Mouse (Mus musculus) adrenal gland, adult 8-10 months (tissue): ENCODE data around the gene Lypd4. TPM values are rescaled to one million over a fixed set of nuclear protein-coding genes. Genes with fewer than 3 reads are reported as not detected.
"Not testable (repeated sequence)": the region's sequence is repeated elsewhere in the genome, so short reads cannot be mapped to it uniquely, and the experiment has no call there.

ENCODE experiments used
- DNase-seq: peaks from one replicate; pipeline ENCODE4 v3.0.0; 2022
- total RNA-seq, 4 experiments: library from RNA; stranded (reverse); gene quantifications; 2 replicates each; pipeline ENCODE4 v1.2.4; 2022

Lypd4 gene
- total RNA-seq, 4 experiments from 2014 or later: not detected

- no peak for DNase-seq
Measured at GRCm38 (mm10) chr7:24845713-24846112, 24.0 kb downstream of the Lypd4 start.

DNA sequence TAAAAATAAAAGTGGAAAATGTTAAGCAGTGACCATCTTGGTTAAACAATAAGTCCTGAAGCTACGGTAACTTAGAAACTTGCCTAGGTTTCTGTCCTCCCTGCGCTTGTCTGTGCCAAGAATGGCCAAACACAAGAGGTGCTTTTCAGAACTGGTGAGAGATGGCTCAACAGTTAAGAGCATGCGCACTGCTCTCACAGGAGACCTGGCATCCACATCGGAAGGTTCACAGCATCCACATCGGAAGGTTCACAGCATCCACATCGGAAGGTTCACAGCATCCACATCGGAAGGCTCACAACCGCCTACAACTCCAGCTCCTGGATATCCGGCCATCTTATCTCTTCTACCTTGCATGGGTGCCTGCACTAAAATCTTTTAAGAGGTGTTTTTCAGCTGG, 24.6 kb downstream of the Lypd4 start:
- DNase-seq: no peak

DNA sequence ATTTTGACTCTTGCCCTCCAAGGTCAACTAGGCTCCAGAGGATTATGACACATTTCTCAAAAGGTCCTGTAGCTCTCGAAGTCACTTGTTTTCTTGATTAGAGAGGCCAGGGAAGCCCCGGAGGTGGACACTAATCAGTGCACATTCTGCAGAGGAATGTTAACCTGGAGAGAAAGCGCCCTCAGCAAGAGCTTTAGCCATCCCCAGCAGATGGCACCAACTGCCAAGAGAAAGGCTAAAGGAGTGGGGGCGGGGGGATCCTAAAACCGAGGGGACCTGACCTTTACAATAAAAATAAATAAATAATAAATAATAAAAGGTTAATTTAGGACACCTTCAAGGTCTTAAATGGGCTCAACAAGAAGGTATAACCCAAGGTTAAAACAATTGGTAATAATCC, 25.6 kb downstream of the Lypd4 start:
- DNase-seq: no peak

- no peak for DNase-seq
Measured at GRCm38 (mm10) chr7:24841009-24841408, 28.7 kb downstream of the Lypd4 start.

- no peak for DNase-seq
Measured at GRCm38 (mm10) chr7:24840331-24840730, 29.4 kb downstream of the Lypd4 start.

DNA sequence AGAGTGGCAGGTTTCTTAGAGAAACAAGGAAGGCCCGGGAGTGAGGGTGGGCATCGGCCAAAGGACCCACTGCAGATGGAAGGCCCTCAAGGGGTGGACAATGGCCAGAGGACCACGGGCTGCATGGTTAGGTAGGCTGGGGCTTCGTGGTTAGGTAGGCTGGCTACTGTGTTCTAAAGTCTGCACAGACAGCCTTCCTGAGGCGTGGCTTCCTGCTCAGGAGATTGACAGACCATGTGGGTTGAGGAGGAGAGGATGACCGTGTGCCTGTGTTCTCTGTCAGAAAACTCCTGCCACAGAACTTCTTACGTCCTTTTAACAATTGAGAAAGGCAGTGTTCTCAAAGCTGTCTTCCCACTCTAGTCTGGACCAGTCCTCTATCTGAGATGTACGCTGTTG, 30.3 kb downstream of the Lypd4 start:
- no peak for DNase-seq

GRCm38 (mm10) chr7:24838732-24839409, 30.9 kb downstream of the Lypd4 start:
- DNase-seq: not testable (repeated sequence)

- no peak for DNase-seq
Measured at GRCm38 (mm10) chr7:24827181-24827580, 42.6 kb downstream of the Lypd4 start.

- no peak for DNase-seq
Measured at GRCm38 (mm10) chr7:24824452-24824851, 45.3 kb downstream of the Lypd4 start.

GRCm38 (mm10) chr7:24817502-24817901, 52.2 kb downstream of the Lypd4 start:
- DNase-seq: peak; percentile 59

Other genes starting within 250 kb of the Lypd4 start
- under 1 TPM in 3 of 4 experiments, not detected in 1; 0.34 to 0.96 (median 0.66) TPM for gene Lypd3, start 233.4 kb downstream of the Lypd4 start, total RNA-seq
- not detected for gene Tex101, start 193.3 kb downstream of the Lypd4 start, total RNA-seq
- gene BC049730, start 160.7 kb downstream of the Lypd4 start, total RNA-seq: not detected
- gene Gm4763, start 143.0 kb downstream of the Lypd4 start, total RNA-seq: not detected
- gene Cd177, start 109.6 kb downstream of the Lypd4 start, total RNA-seq: under 1 TPM in 2 of 4 experiments, not detected in 2; 0.14 to 0.15 TPM
- gene Ceacam10, start 92.7 kb downstream of the Lypd4 start, total RNA-seq: under 1 TPM in 1 of 4 experiments, not detected in 3; 0.23 TPM
- not detected for gene Gm9844, start 7.7 kb downstream of the Lypd4 start, total RNA-seq
- gene Dmrtc2, start 116 bp upstream of the Lypd4 start, total RNA-seq: not detected
- 1,000 to 10,000 TPM in 3 of 4 experiments, 100 to 1,000 TPM in 1; 823 to 1,088 (median 1,017) TPM for gene Rps19, start 14.4 kb upstream of the Lypd4 start, total RNA-seq
- gene Cd79a, start 27.4 kb upstream of the Lypd4 start, total RNA-seq: 1 to 10 TPM in 2 of 4 experiments, under 1 TPM in 2; 0.44 to 2.1 (median 1.2) TPM
- gene Arhgef1, start 33.0 kb upstream of the Lypd4 start, total RNA-seq: 100 to 1,000 TPM in 2 of 4 experiments, 10 to 100 TPM in 2; 70.6 to 172 (median 113) TPM
- gene Gm4881, start 74.6 kb upstream of the Lypd4 start, total RNA-seq: not detected
- gene Rabac1, start 102.8 kb upstream of the Lypd4 start, total RNA-seq: 100 to 1,000 TPM; 343 to 403 (median 360) TPM
- gene Atp1a3, start 136.0 kb upstream of the Lypd4 start, total RNA-seq: 100 to 1,000 TPM in 2 of 4 experiments, 10 to 100 TPM in 2; 46.3 to 149 (median 91.8) TPM
- 10 to 100 TPM; 13.8 to 43.0 (median 24.7) TPM for gene Grik5, start 202.4 kb upstream of the Lypd4 start, total RNA-seq
- 10 to 100 TPM; 20.2 to 25.0 (median 22.1) TPM for gene Zfp574, start 202.6 kb upstream of the Lypd4 start, total RNA-seq